In the genomic region with DNA sequence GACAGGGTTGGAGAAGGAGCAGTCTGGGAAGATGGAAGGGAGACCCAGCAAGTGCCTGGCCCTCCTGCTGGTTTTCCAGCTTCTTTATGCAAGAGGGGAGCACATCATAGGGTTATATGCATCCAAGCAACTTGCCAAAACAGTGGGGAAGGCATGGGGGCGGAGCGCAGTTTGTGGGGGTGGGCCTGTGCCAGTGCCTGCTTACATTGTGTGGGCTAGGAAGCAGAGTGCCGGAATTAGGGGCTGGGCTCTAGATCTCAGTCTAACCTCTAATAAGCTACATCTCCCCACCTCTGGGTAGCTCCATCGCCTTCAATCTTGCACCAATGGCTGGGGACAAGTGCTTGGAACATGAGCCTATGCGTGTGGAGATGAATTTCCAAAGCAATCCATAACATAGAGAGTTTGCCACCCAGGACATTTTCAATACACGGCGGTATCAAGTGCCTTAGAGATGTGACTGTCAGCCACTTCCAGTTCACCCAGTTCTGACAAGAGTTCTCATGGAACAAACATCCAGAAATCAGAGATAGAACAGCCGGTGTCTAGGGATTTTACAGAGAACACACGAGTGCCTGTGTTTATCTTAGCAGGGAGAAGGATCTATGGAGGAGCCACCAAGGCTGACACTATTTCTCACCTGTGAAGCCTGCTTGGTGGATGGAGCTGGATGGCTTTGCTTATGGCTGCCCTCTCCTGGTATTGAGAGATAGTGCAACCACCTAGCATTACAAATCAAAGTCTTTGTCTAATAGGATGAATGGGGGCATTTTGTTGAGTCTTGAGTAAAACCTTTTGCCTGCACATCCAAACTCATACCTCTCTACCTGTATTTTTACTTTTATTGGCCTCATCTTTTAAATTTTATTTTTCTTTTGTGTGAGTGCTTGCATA, we compare ENCODE assay signal across 7 mouse cellular contexts. TPM values are rescaled to one million over a fixed set of nuclear protein-coding genes. Genes with fewer than 3 reads are reported as not detected.
DNase-seq lines count a peak whose midpoint lies in the region; ATAC-seq and TF ChIP-seq lines count a peak whose summit lies in the region.

No protein-coding gene starts in this region.

- DNase-seq in 416B (ENCODE audit: low read depth) (peak; percentile 51), A20 (ENCODE audit: low read depth, low spot score) (peak; percentile 57), adipocyte (ENCODE audit: low spot score) (no peak)
- DNase-seq in liver, embryonic 14.5 days (ENCODE audit: low read depth in 3 of 3, low spot score in 3 of 3), result no peak
- no peak for DNase-seq in ovary, adult 18-20 months (ENCODE audit: low spot score)
- DNase-seq in kidney, postnatal 25 days, result no peak

- no peak overlapping the region for H3K4me2 ChIP-seq in embryonic facial prominence, embryonic 15.5 days (replicated peaks)
- H3K4me2 ChIP-seq in liver, embryonic 14.5 days (ENCODE audit: low read depth), result no peak overlapping the region

- H3K4me1 ChIP-seq in embryonic facial prominence, embryonic 15.5 days, result no peaks in the 10 kb centered on the region
- H3K4me1 ChIP-seq in liver, embryonic 14.5 days (replicated peaks; ENCODE audit: control insufficient read depth in 2 of 2, insufficient read depth in 2 of 2, low read length in 1 of 2), result no peaks in the 10 kb centered on the region

- no peaks in the 10 kb centered on the region for H3K36me3 ChIP-seq in embryonic facial prominence, embryonic 15.5 days
- H3K36me3 ChIP-seq in liver, embryonic 14.5 days (replicated peaks; ENCODE audit: control insufficient read depth, insufficient read depth, low read depth), result no peaks in the 10 kb centered on the region

- H3K9ac ChIP-seq in embryonic facial prominence, embryonic 15.5 days, result no peak overlapping the region
- no peak overlapping the region for H3K9ac ChIP-seq in liver, embryonic 14.5 days (replicated peaks)

- WGBS in embryonic facial prominence, embryonic 15.5 days, result 66% methylated on average over 9 of the region's 9 CpGs
- 50% methylated on average over 9 of the region's 9 CpGs for WGBS in liver, embryonic 14.5 days (ENCODE audit: insufficient replicate concordance)

- no peak overlapping the region for H3K27ac ChIP-seq in embryonic facial prominence, embryonic 15.5 days (replicated peaks)
- no peak overlapping the region for H3K27ac ChIP-seq in liver, embryonic 14.5 days

- no peak overlapping the region for H3K4me3 ChIP-seq in embryonic facial prominence, embryonic 15.5 days (replicated peaks)
- no peak overlapping the region for H3K4me3 ChIP-seq in liver, embryonic 14.5 days (ENCODE audit: insufficient read depth in 1 of 2, low read depth in 2 of 2, low read length in 2 of 2)

- peak; percentile 55 for TF ChIP-seq CTCF in liver, embryonic 14.5 days (IDR thresholded peaks at IDR 0.05; ENCODE audit: low read depth)

- H3K27me3 ChIP-seq in embryonic facial prominence, embryonic 15.5 days, result no peaks in the 10 kb centered on the region
- no peaks in the 10 kb centered on the region for H3K27me3 ChIP-seq in liver, embryonic 14.5 days (ENCODE audit: control insufficient read depth, insufficient read depth, low read length)

- peaks cover 63% of the 10 kb centered on the region for H3K9me3 ChIP-seq in embryonic facial prominence, embryonic 15.5 days (replicated peaks)
- H3K9me3 ChIP-seq in liver, embryonic 14.5 days (ENCODE audit: control insufficient read depth, low read length), result peaks cover 14% of the 10 kb centered on the region

- TF ChIP-seq EP300 in liver, embryonic 14.5 days (IDR thresholded peaks at IDR 0.05; ENCODE audit: low read depth), result no peak

- peak; percentile 1; the same call in 1 of the 2 replicates for ATAC-seq in embryonic facial prominence, embryonic 15.5 days (ENCODE audit: insufficient number of reproducible peaks, low FRiP score, low TSS enrichment, low read depth)
- ATAC-seq in liver, embryonic 14.5 days (ENCODE audit: insufficient read depth), result no peak

RNA-seq across cellular contexts. Expression of a gene that starts 23.9 kb away (rescaled TPM):
- 0.05 TPM in 1 of 2 replicates, not detected in the other for polyA plus RNA-seq in embryonic facial prominence, embryonic 15.5 days (2015; fragmentation: Nextera tagmentation; extraction: Ambion mirVana)
- not detected in 2 replicates for polyA plus RNA-seq in liver, embryonic 14.5 days (2012; rRNA removed)
- not detected in 2 replicates for polyA plus RNA-seq in liver, embryonic 14.5 days (2014; fragmentation: Nextera tagmentation; extraction: Ambion mirVana)

RNA-seq across cellular contexts. Expression of a gene that starts 23.9 kb away (rescaled TPM):
- polyA plus RNA-seq in embryonic facial prominence, embryonic 15.5 days (2015; fragmentation: Nextera tagmentation; extraction: Ambion mirVana), result 153 and 161 TPM in 2 replicates
- polyA plus RNA-seq in liver, embryonic 14.5 days (2012; rRNA removed), result 51.9 and 61.0 TPM in 2 replicates
- polyA plus RNA-seq in liver, embryonic 14.5 days (2014; fragmentation: Nextera tagmentation; extraction: Ambion mirVana), result 38.0 and 42.9 TPM in 2 replicates

Comparison
In these comparisons a context has a peak if more than half of its experiments do, and no peak if none do; other contexts are left out.
1. DNase-seq: peak in 416B (single experiment) and A20 (single experiment); none in liver, embryonic 14.5 days (0 of 3), ovary, adult 18-20 months (single experiment), kidney, postnatal 25 days (0 of 2) and adipocyte (single experiment).